Mouse (Mus musculus): ENCODE results near the gene Slc25a26. TPM values are rescaled to one million over a fixed set of nuclear protein-coding genes. Genes with fewer than 3 reads are reported as not detected.

Slc25a26 gene
- polyA plus RNA-seq (2015; fragmentation: Nextera tagmentation; extraction: Ambion mirVana): 9.4 and 11.9 TPM in 2 replicates

DNA sequence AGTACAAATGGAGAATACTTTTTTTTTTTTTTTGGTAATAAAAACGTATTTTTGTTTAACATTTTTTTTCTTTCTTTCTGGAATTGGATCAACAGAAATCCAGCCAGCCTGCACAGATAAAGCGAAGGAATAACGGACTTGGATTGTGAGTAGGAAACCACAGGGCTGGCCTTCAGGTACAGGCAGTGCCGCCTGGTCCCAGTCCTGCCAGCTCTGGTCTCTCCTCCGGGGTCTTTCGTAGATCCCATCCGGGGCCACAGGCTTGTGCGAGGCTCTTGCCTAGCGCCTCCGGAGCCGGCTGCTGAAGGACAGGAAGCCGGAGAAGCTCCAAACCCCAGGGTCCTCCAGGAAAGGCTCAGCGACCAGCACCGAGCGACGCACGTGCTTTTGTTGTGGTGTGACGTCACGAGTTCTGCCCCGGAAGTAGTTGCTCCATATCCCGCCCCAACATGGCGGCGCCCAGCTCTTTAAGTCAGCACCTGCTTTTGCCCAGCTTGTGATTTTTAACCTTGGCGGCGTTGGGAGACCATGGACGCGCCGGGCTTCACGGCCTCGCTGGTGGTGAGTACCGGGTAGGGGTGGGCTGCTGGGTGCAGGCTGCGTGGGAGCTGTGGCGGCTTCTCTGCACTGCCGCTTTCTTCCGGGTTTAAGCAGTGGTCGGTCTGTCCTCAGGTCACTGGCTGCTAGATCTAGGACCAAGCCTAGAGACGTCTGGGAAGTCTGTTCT, at the start of gene Slc25a26:
Gene Slc25a26, plus strand, starts transcription at position 435 of the 727 bp plus-strand sequence.
- 0 out of 2 replicates have a peak within 1 kb of the TSS, but pooled peaks have one; percentile 24 for H3K27ac ChIP-seq (ENCODE audit: low read depth, low read length)
- no peaks in the 10 kb centered on the region for H3K36me3 ChIP-seq (ENCODE audit: control insufficient read depth, insufficient read depth, low read length)
- peak; percentile 99 for ATAC-seq

DNA sequence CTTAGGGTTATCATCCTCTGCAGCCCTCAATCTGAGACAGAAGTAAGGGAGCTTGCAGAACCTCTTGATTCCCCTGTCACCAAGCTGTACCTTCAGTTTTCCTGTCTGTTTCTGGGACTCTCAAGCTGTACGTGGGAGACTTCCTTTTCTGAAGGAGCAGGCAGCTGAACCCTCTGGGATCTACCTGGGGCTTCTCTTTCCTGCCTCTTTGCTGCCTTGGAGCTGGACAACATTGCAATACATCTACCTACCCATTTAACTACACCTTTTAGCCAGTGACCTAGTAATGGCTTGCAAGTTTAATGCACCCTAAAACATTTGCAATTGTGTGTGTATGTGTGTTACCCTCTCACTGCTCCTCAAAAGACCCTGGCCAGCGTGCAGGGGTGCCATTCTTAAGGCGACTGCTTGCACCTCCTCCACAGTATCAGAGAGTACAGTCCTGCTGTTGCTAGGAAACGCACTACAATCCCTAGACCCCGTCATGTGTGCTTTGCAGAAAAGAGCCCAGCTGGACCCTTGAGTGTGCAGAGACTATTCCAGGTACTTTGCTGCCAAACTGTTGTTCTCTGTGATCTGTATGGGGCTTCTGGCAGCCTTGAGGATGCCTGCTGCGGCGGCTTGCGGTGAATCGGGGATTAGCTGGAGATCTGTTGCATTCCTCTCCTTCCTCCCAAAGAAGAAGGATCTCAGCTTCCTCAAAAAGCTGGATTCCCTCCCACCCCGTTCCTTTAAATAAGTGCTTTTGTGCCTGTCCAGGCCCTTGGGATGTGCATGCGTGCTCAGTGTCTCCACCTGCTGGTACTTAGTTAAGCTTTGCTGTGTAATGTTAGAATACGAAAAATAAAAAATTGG, 35.9 kb upstream of the Slc25a26 start:
- H3K4me2 ChIP-seq (ENCODE audit: low read length): peak overlapping the region; percentile 50
- H3K36me3 ChIP-seq (ENCODE audit: control insufficient read depth, insufficient read depth, low read length): no peaks in the 10 kb centered on the region
- H3K9me3 ChIP-seq (ENCODE audit: control insufficient read depth, low read length): no peaks in the 10 kb centered on the region
- peak overlapping the region; percentile 14 for H3K4me3 ChIP-seq (ENCODE audit: low read length)
- 9% methylated on average over 12 of the region's 12 CpGs for WGBS
- H3K27ac ChIP-seq (ENCODE audit: low read depth, low read length): 0 out of 2 replicates have a peak overlapping the region, but pooled peaks have one; percentile 2
- no peaks in the 10 kb centered on the region for H3K27me3 ChIP-seq (replicated peaks; ENCODE audit: control insufficient read depth, insufficient read depth, low read length)
- H3K4me1 ChIP-seq (ENCODE audit: control insufficient read depth, insufficient read depth, low read depth, low read length): peaks cover 7% of the 10 kb centered on the region
- peak overlapping the region; percentile 8 for H3K9ac ChIP-seq (ENCODE audit: low read depth, low read length)
- peak; percentile 96 for ATAC-seq

More for the DNA sequence above, at the start of gene Slc25a26:
- H3K4me1 ChIP-seq (ENCODE audit: control insufficient read depth, insufficient read depth, low read depth, low read length): peaks cover 7% of the 10 kb centered on the region
- H3K27me3 ChIP-seq (replicated peaks; ENCODE audit: control insufficient read depth, insufficient read depth, low read length): no peaks in the 10 kb centered on the region
- no peaks in the 10 kb centered on the region for H3K9me3 ChIP-seq (ENCODE audit: control insufficient read depth, low read length)
- peak within 1 kb of the TSS; percentile 51 for H3K4me3 ChIP-seq (ENCODE audit: low read length)
- peak within 1 kb of the TSS; percentile 75 for H3K4me2 ChIP-seq (ENCODE audit: low read length)
- H3K9ac ChIP-seq (ENCODE audit: low read depth, low read length): peak within 1 kb of the TSS; percentile 56
- WGBS: under 1% methylated on average over 37 of the region's 37 CpGs

DNA sequence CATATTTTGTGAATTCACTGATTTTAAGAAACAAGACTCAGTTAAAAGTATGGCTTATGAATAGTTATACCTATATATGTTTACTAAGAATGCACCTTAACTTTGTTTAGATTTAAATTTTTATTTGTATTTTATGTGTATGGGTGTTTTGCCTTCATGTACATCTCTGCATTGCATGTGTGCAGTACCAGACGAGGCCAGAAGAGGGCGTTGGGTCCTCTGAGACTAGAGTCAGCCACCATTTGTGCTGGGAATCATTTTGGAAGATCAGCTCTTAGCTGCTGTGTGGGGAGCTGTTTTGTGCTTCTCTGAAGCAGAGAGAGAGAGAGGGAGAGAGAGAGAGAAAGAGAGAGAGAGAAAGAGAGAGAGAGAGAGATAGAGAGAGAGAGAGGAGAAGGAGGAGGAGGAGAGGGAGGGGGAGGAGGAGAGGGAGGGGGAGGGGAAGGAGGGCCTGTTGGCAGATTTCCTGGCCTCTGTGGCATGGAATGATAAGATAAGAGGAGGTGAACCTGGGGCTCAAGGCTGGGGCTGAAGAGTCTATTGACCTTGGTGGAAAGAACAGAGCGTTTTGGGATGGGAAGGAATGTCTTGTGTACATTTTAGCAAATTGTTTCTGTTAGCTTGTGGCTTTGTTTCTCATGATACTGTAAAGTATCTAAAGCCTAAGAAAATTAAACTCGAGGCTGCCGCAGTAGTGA, 33.5 kb upstream of the Slc25a26 start:
- Histone ChIP-seq H3K4me3 (ENCODE audit: low read length) (no peak overlapping the region), H3K9ac (ENCODE audit: low read depth, low read length) (no peak overlapping the region), H3K4me2 (ENCODE audit: low read length) (no peak overlapping the region), H3K9me3 (ENCODE audit: control insufficient read depth, low read length) (no peaks in the 10 kb centered on the region), H3K36me3 (ENCODE audit: control insufficient read depth, insufficient read depth, low read length) (no peaks in the 10 kb centered on the region), H3K27ac (ENCODE audit: low read depth, low read length) (no peak overlapping the region), H3K4me1 (ENCODE audit: control insufficient read depth, insufficient read depth, low read depth, low read length) (peaks cover 7% of the 10 kb centered on the region), H3K27me3 (replicated peaks; ENCODE audit: control insufficient read depth, insufficient read depth, low read length) (no peaks in the 10 kb centered on the region)
- WGBS: 65% methylated on average over 5 of the region's 5 CpGs
- ATAC-seq: no peak

DNA sequence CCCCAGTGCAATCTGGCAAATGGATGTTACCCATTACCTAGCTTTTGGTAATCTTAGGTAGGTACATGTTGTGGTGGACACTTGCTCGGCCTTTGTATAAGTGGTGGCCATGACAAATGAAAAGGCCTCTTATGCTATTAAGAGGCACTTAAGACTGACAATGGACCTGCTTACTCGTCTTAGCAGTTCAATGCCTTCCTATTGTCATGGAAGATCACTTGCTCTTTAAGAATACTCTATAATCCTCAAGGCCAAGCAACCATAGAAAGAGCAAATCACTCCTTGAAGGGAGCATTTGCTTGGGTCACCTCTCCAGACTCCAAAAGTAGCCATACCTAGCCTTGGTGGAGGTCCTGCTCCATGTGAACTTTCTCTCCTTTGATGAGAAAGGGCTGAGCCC, 7.4 kb upstream of the Slc25a26 start:
- H3K4me2 ChIP-seq (ENCODE audit: low read length): no peak overlapping the region
- no peak for ATAC-seq
- H3K4me1 ChIP-seq (ENCODE audit: control insufficient read depth, insufficient read depth, low read depth, low read length): no peaks in the 10 kb centered on the region
- no peak overlapping the region for H3K9ac ChIP-seq (ENCODE audit: low read depth, low read length)
- no peaks in the 10 kb centered on the region for H3K27me3 ChIP-seq (replicated peaks; ENCODE audit: control insufficient read depth, insufficient read depth, low read length)
- H3K36me3 ChIP-seq (ENCODE audit: control insufficient read depth, insufficient read depth, low read length): no peaks in the 10 kb centered on the region
- H3K9me3 ChIP-seq (ENCODE audit: control insufficient read depth, low read length): no peaks in the 10 kb centered on the region
- WGBS: 71% methylated on average over 2 of the region's 2 CpGs
- H3K27ac ChIP-seq (ENCODE audit: low read depth, low read length): no peak overlapping the region
- no peak overlapping the region for H3K4me3 ChIP-seq (ENCODE audit: low read length)

DNA sequence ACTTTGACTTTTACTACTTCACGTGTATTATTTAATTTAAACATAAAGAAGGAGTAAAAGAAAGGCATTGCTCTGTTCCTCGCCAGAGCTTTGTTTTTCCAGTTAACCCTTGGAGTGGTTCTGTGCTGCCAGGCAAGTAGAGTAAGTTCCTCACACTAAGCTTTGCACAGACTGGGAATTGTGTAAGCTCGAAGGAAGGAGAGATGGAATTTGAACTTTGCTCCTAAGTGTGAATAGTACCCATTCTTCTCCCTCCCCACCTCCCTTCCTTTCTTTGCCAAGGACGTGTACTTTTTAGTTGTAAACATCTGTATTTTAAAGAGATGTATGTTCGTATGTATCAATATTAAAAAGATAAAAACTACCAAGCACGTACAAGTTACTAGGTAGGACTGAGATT, 3.8 kb downstream of the Slc25a26 start:
- Histone ChIP-seq H3K4me1 (ENCODE audit: control insufficient read depth, insufficient read depth, low read depth, low read length) (peaks cover 7% of the 10 kb centered on the region), H3K27me3 (replicated peaks; ENCODE audit: control insufficient read depth, insufficient read depth, low read length) (no peaks in the 10 kb centered on the region), H3K9ac (ENCODE audit: low read depth, low read length) (no peak overlapping the region), H3K4me2 (ENCODE audit: low read length) (no peak overlapping the region), H3K36me3 (ENCODE audit: control insufficient read depth, insufficient read depth, low read length) (no peaks in the 10 kb centered on the region), H3K4me3 (ENCODE audit: low read length) (no peak overlapping the region), H3K9me3 (ENCODE audit: control insufficient read depth, low read length) (no peaks in the 10 kb centered on the region), H3K27ac (ENCODE audit: low read depth, low read length) (no peak overlapping the region)
- 59% methylated on average over 6 of the region's 6 CpGs for WGBS
- ATAC-seq: no peak

DNA sequence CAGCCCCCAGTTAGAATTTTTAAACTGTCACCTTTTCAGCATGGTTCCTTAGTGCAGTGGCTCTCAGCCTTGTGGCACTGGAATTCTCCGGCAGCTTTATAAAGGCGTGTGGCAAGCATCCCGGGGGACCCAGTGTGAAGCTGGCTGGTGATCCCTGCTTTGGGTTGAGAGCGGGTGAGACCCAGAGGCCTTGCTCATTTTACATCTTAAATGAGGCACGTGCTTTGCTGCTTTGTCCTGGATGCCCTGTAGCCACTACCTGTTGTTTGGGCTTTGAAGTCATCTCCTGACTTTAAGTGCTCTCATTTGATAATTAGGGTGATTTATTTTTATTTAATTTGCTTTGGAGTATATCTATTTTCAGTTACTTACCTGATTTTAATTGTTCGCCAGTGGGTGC, 7.8 kb downstream of the Slc25a26 start:
- H3K27me3 ChIP-seq (replicated peaks; ENCODE audit: control insufficient read depth, insufficient read depth, low read length): no peaks in the 10 kb centered on the region
- no peaks in the 10 kb centered on the region for H3K9me3 ChIP-seq (ENCODE audit: control insufficient read depth, low read length)
- 85% methylated on average over 6 of the region's 6 CpGs for WGBS
- H3K9ac ChIP-seq (ENCODE audit: low read depth, low read length): no peak overlapping the region
- no peak for ATAC-seq
- H3K27ac ChIP-seq (ENCODE audit: low read depth, low read length): no peak overlapping the region
- H3K36me3 ChIP-seq (ENCODE audit: control insufficient read depth, insufficient read depth, low read length): no peaks in the 10 kb centered on the region
- no peak overlapping the region for H3K4me2 ChIP-seq (ENCODE audit: low read length)
- no peaks in the 10 kb centered on the region for H3K4me1 ChIP-seq (ENCODE audit: control insufficient read depth, insufficient read depth, low read depth, low read length)
- H3K4me3 ChIP-seq (ENCODE audit: low read length): no peak overlapping the region

DNA sequence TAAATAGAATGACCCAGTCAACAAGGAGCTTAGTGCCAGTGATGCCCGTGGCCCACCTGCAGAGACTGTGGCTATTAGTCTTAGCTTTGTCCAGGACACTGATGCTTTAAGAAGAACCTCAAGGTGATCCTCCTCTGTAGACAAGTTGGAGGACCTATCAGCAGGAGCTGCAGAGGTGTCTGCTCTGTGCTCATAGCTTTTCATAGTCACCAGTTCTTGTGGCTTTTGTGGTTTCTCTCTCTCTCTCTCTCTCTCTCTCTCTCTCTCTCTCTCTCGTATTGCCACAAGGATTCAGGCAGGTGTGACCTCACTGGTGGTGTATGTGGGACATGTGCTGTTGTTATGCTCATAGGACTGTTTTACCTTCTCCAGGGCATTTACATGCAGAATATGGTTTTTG, 8.7 kb downstream of the Slc25a26 start:
- no peak overlapping the region for H3K4me3 ChIP-seq (ENCODE audit: low read length)

DNA sequence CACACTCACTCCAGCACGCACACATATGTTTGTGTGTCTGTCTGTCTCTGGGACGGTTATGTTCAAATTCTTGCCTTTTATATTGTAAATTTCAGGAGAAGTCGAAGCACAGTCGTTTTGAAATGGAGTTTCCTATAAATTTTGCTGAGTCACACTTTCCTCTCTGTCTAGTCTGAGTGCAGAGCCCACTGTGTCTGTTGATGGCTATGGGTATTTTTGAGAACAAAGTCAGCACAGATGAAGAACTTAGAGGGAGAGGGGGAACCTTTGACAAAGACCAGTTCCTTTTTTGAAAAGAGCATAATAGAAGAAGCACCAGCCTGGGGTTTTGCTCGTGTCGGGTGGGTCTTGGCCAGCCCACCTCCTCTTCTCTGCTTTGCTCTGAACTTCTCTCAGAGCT, 9.1 kb downstream of the Slc25a26 start:
- Histone ChIP-seq H3K36me3 (ENCODE audit: control insufficient read depth, insufficient read depth, low read length) (no peaks in the 10 kb centered on the region), H3K4me3 (ENCODE audit: low read length) (no peak overlapping the region), H3K27ac (ENCODE audit: low read depth, low read length) (no peak overlapping the region), H3K9ac (ENCODE audit: low read depth, low read length) (no peak overlapping the region), H3K4me1 (ENCODE audit: control insufficient read depth, insufficient read depth, low read depth, low read length) (no peaks in the 10 kb centered on the region), H3K27me3 (replicated peaks; ENCODE audit: control insufficient read depth, insufficient read depth, low read length) (no peaks in the 10 kb centered on the region), H3K9me3 (ENCODE audit: control insufficient read depth, low read length) (no peaks in the 10 kb centered on the region), H3K4me2 (ENCODE audit: low read length) (no peak overlapping the region)
- WGBS: 83% methylated on average over 6 of the region's 6 CpGs
- ATAC-seq: no peak

More for the DNA sequence above, 8.7 kb downstream of the Slc25a26 start:
- Histone ChIP-seq H3K9me3 (ENCODE audit: control insufficient read depth, low read length) (no peaks in the 10 kb centered on the region), H3K9ac (ENCODE audit: low read depth, low read length) (no peak overlapping the region), H3K4me2 (ENCODE audit: low read length) (no peak overlapping the region), H3K4me1 (ENCODE audit: control insufficient read depth, insufficient read depth, low read depth, low read length) (no peaks in the 10 kb centered on the region), H3K27me3 (replicated peaks; ENCODE audit: control insufficient read depth, insufficient read depth, low read length) (no peaks in the 10 kb centered on the region), H3K27ac (ENCODE audit: low read depth, low read length) (no peak overlapping the region), H3K36me3 (ENCODE audit: control insufficient read depth, insufficient read depth, low read length) (no peaks in the 10 kb centered on the region)
- 92% methylated on average over 2 of the region's 2 CpGs for WGBS
- ATAC-seq: no peak

DNA sequence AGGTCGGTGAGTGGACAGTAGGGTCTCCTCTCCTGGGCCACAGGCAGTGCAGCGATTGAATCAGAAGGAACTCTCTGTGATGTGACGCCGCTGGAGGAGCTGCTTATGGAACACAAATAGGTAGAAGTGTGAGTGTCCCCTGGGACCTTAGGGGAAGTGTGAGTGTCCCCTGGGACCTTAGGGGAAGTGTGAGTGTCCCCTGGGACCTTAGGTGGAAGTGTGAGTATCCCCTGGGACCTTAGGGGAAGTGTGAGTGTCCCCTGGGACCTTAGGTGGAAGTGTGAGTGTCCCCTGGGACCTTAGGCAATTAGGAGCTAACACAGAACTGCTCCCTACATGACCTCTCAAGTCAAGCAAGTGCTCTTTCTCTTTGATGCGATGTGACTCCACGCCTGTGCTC, 18.0 kb downstream of the Slc25a26 start:
- Histone ChIP-seq H3K4me3 (ENCODE audit: low read length) (no peak overlapping the region), H3K4me2 (ENCODE audit: low read length) (no peak overlapping the region), H3K4me1 (ENCODE audit: control insufficient read depth, insufficient read depth, low read depth, low read length) (no peaks in the 10 kb centered on the region), H3K36me3 (ENCODE audit: control insufficient read depth, insufficient read depth, low read length) (no peaks in the 10 kb centered on the region), H3K27ac (ENCODE audit: low read depth, low read length) (no peak overlapping the region), H3K9ac (ENCODE audit: low read depth, low read length) (no peak overlapping the region), H3K9me3 (ENCODE audit: control insufficient read depth, low read length) (no peaks in the 10 kb centered on the region), H3K27me3 (replicated peaks; ENCODE audit: control insufficient read depth, insufficient read depth, low read length) (no peaks in the 10 kb centered on the region)
- 99% methylated on average over 6 of the region's 6 CpGs for WGBS
- ATAC-seq: no peak
